Mouse (Mus musculus) left cerebral cortex, adult 2 months (tissue): ENCODE measurements around the gene Nrxn3. TPM values are rescaled to one million over a fixed set of nuclear protein-coding genes. Genes with fewer than 3 reads are reported as not detected.

Experiments
- DNase-seq, 2 experiments: peaks; one replicate each; pipeline ENCODE4 v3.0.0; 2021 to 2022; ENCODE audit warnings: low spot score in 2 of 2, mixed read lengths in 1 of 2; ENCODE audit errors: extremely low spot score in 1 of 2
- H3K27ac ChIP-seq: fragments of 200-600 bp; 2 replicates; pipeline ENCODE4 v1.8.1; 2022
- H3K4me3 ChIP-seq: fragments of 200-600 bp; 2 replicates; pipeline ENCODE4 v1.8.1; 2022
- CTCF ChIP-seq: fragments of 200-600 bp; IDR thresholded peaks from 2 replicates; pipeline ENCODE4 v1.8.1; 2022; ENCODE audit warnings: antibody characterized with exemption, mild to moderate bottlenecking, moderate library complexity
- intact Hi-C: fragments of 180-260 bp; cut with DNase I; formaldehyde crosslinking; loops from one replicate; pipeline ENCODE4 v1.15.1; 2025
- total RNA-seq, 2 experiments: library from RNA; stranded (reverse); gene quantifications; 2 replicates each; pipeline ENCODE4 v1.2.3; 2021

Nrxn3 gene
- total RNA-seq, 2 experiments from 2014 or later, result 250 to 274 TPM

- no peak for DNase-seq
- H3K4me3 ChIP-seq, result no peak overlapping the region
- intact Hi-C loops, result no loop called here
- no peak for TF ChIP-seq CTCF
- H3K27ac ChIP-seq, result no peak overlapping the region
Measured at GRCm38 (mm10) chr12:90183021-90183420, 1460.3 kb downstream of the Nrxn3 start.

- intact Hi-C loops, result no loop called here
- Histone ChIP-seq H3K4me3 (no peak overlapping the region), H3K27ac (no peak overlapping the region)
- no peak for DNase-seq
- TF ChIP-seq CTCF, result no peak
Measured at GRCm38 (mm10) chr12:90196161-90196560, 1473.5 kb downstream of the Nrxn3 start.

- intact Hi-C loops, result no loop called here
- no peak for TF ChIP-seq CTCF
Measured at GRCm38 (mm10) chr12:90197994-90198393, 1475.3 kb downstream of the Nrxn3 start.

GRCm38 (mm10) chr12:90202501-90202900 is 1479.8 kb downstream of the Nrxn3 start:
- no peak for DNase-seq
- H3K27ac ChIP-seq, result no peak overlapping the region
- no peak overlapping the region for H3K4me3 ChIP-seq
- intact Hi-C loops, result no loop called here
- TF ChIP-seq CTCF, result no peak

More at GRCm38 (mm10) chr12:90197994-90198393, 1475.3 kb downstream of the Nrxn3 start:
- DNase-seq, result no peak
- no peak overlapping the region for H3K27ac ChIP-seq
- no peak overlapping the region for H3K4me3 ChIP-seq

- intact Hi-C loops, result no loop called here
- DNase-seq, result no peak
- no peak overlapping the region for H3K27ac ChIP-seq
- no peak overlapping the region for H3K4me3 ChIP-seq
- no peak for TF ChIP-seq CTCF
Measured at GRCm38 (mm10) chr12:90211410-90211809, 1488.7 kb downstream of the Nrxn3 start.

- DNase-seq, result no peak
- no peak for TF ChIP-seq CTCF
- intact Hi-C loops, result no loop called here
- H3K27ac ChIP-seq, result no peak overlapping the region
- H3K4me3 ChIP-seq, result no peak overlapping the region
Measured at GRCm38 (mm10) chr12:90217060-90217459, 1494.4 kb downstream of the Nrxn3 start.

- no peak overlapping the region for H3K27ac ChIP-seq
- H3K4me3 ChIP-seq, result no peak overlapping the region
- intact Hi-C loops, result no loop called here
- DNase-seq, result no peak
- TF ChIP-seq CTCF, result no peak
Measured at GRCm38 (mm10) chr12:90229062-90229461, 1506.4 kb downstream of the Nrxn3 start.

GRCm38 (mm10) chr12:90236093-90236492 is 1513.4 kb downstream of the Nrxn3 start:
- TF ChIP-seq CTCF, result no peak
- intact Hi-C loops, result no loop called here
- Histone ChIP-seq H3K4me3 (no peak overlapping the region), H3K27ac (no peak overlapping the region)
- DNase-seq, result no peak

- no peak overlapping the region for H3K27ac ChIP-seq
- intact Hi-C loops, result no loop called here
- no peak for TF ChIP-seq CTCF
- DNase-seq, result no peak
- H3K4me3 ChIP-seq, result no peak overlapping the region
Measured at GRCm38 (mm10) chr12:90260301-90260700, 1537.6 kb downstream of the Nrxn3 start.

GRCm38 (mm10) chr12:90268111-90268510 is 1545.4 kb downstream of the Nrxn3 start:
- Histone ChIP-seq H3K4me3 (no peak overlapping the region), H3K27ac (no peak overlapping the region)
- no peak for TF ChIP-seq CTCF
- no peak for DNase-seq
- intact Hi-C loops, result no loop called here

GRCm38 (mm10) chr12:90270763-90271379 is 1548.2 kb downstream of the Nrxn3 start:
- TF ChIP-seq CTCF, result no peak
- intact Hi-C loops, result no loop called here

GRCm38 (mm10) chr12:90274621-90275236 is 1552.1 kb downstream of the Nrxn3 start:
- DNase-seq, result peak in 1 of 2 experiments; percentile 29
- intact Hi-C loops, result no loop called here
- no peak for TF ChIP-seq CTCF
- no peak overlapping the region for H3K4me3 ChIP-seq
- H3K27ac ChIP-seq, result no peak overlapping the region

More at GRCm38 (mm10) chr12:90270763-90271379, 1548.2 kb downstream of the Nrxn3 start:
- DNase-seq, result no peak
- H3K4me3 ChIP-seq, result no peak overlapping the region
- no peak overlapping the region for H3K27ac ChIP-seq

GRCm38 (mm10) chr12:90281236-90281635 is 1558.6 kb downstream of the Nrxn3 start:
- TF ChIP-seq CTCF, result no peak
- Histone ChIP-seq H3K27ac (no peak overlapping the region), H3K4me3 (no peak overlapping the region)
- DNase-seq, result no peak
- intact Hi-C loops, result no loop called here
